Mouse (Mus musculus): Measurements from ENCODE around the gene Rpusd1. TPM values are rescaled to one million over a fixed set of nuclear protein-coding genes. Genes with fewer than 3 reads are reported as not detected.
A peak's percentile ranks its signal among the peaks of the same experiment; 100 is the strongest.

The Rpusd1 gene
- polyA plus RNA-seq, 1 experiment from 2014 or later, result 25.7 TPM

DNA sequence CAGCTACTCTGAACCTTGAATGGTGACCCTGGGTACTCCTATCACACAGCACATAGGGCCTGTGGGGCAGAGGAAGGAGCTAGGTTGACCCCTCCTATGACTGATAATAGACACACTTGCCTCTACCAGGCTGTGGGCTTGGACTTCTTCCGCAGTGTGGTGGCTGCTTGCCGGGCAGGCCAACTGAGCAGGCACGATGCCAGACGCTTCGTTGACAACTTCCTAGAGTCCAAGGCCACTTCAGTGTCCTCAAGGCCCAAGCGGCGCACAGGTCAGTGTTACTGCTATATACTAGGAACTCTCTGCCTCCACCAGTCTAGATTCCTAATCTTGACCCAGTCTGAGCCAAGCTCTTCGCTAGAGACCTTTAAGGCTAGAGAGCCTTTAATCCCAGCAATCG lies 16.4 kb downstream of the Rpusd1 start:
- Histone ChIP-seq H3K36me3 (ENCODE audit: control insufficient read depth, insufficient read depth, low read length) (no peaks in the 10 kb centered on the region), H3K4me2 (ENCODE audit: low read length) (no peak overlapping the region), H3K4me3 (replicated peaks; ENCODE audit: low read depth, low read length) (no peak overlapping the region), H3K27ac (replicated peaks; ENCODE audit: low read depth, low read length) (no peak overlapping the region), H3K9me3 (ENCODE audit: control insufficient read depth, low read length) (no peaks in the 10 kb centered on the region), H3K27me3 (ENCODE audit: control insufficient read depth, insufficient read depth, low read length) (no peaks in the 10 kb centered on the region), H3K4me1 (ENCODE audit: control insufficient read depth, insufficient read depth, low read length) (no peaks in the 10 kb centered on the region), H3K9ac (replicated peaks; ENCODE audit: low read length) (no peak overlapping the region)
- 92% methylated on average over 9 of the region's 9 CpGs for WGBS
- ATAC-seq (ENCODE audit: low FRiP score, low TSS enrichment), result no peak
- no peak for DNase-seq

- Histone ChIP-seq H3K36me3 (ENCODE audit: control insufficient read depth, insufficient read depth, low read length) (no peaks in the 10 kb centered on the region), H3K4me3 (replicated peaks; ENCODE audit: low read depth, low read length) (no peak overlapping the region), H3K27ac (replicated peaks; ENCODE audit: low read depth, low read length) (no peak overlapping the region), H3K27me3 (ENCODE audit: control insufficient read depth, insufficient read depth, low read length) (no peaks in the 10 kb centered on the region), H3K9me3 (ENCODE audit: control insufficient read depth, low read length) (no peaks in the 10 kb centered on the region), H3K4me1 (ENCODE audit: control insufficient read depth, insufficient read depth, low read length) (no peaks in the 10 kb centered on the region), H3K9ac (replicated peaks; ENCODE audit: low read length) (no peak overlapping the region), H3K4me2 (ENCODE audit: low read length) (no peak overlapping the region)
- WGBS, result 78% methylated on average over 10 of the region's 10 CpGs
- no peak for DNase-seq
- ATAC-seq (ENCODE audit: low FRiP score, low TSS enrichment), result no peak
Measured at GRCm38 (mm10) chr17:25744311-25744710, 16.8 kb downstream of the Rpusd1 start.

- H3K4me1 ChIP-seq (ENCODE audit: control insufficient read depth, insufficient read depth, low read length), result no peaks in the 10 kb centered on the region
- no peak overlapping the region for H3K4me2 ChIP-seq (ENCODE audit: low read length)
- no peak overlapping the region for H3K27ac ChIP-seq (replicated peaks; ENCODE audit: low read depth, low read length)
- WGBS, result 91% methylated on average over 4 of the region's 4 CpGs
- no peaks in the 10 kb centered on the region for H3K36me3 ChIP-seq (ENCODE audit: control insufficient read depth, insufficient read depth, low read length)
- no peak overlapping the region for H3K9ac ChIP-seq (replicated peaks; ENCODE audit: low read length)
- DNase-seq (no peak), ATAC-seq (ENCODE audit: low FRiP score, low TSS enrichment) (no peak)
- no peak overlapping the region for H3K4me3 ChIP-seq (replicated peaks; ENCODE audit: low read depth, low read length)
- no peaks in the 10 kb centered on the region for H3K9me3 ChIP-seq (ENCODE audit: control insufficient read depth, low read length)
- no peaks in the 10 kb centered on the region for H3K27me3 ChIP-seq (ENCODE audit: control insufficient read depth, insufficient read depth, low read length)
Measured at GRCm38 (mm10) chr17:25748238-25748637, 20.8 kb downstream of the Rpusd1 start.

DNA sequence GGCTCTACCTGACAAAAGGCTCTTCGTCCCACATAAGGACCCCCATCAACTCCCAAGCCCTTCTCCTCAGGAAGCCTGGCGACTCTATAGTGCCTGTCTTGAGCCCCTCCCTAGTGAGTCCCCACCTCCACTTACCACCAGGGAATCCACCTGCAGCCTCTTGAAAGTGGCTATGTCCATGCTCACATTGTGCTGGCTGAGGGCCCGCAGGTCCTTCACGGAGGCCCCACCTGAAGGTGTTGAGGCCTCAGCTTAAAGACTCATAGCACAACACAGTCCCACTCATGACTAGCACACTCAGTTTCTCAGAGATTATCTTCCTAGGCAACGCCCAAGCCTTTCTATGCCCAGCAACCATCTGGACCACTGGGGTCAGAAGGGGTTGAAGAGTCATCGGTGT lies 21.8 kb downstream of the Rpusd1 start:
- ATAC-seq (ENCODE audit: low FRiP score, low TSS enrichment) (no peak), DNase-seq (no peak)
- no peak overlapping the region for H3K4me2 ChIP-seq (ENCODE audit: low read length)
- no peak overlapping the region for H3K27ac ChIP-seq (replicated peaks; ENCODE audit: low read depth, low read length)
- no peak overlapping the region for H3K4me3 ChIP-seq (replicated peaks; ENCODE audit: low read depth, low read length)
- H3K9ac ChIP-seq (replicated peaks; ENCODE audit: low read length), result no peak overlapping the region
- no peaks in the 10 kb centered on the region for H3K27me3 ChIP-seq (ENCODE audit: control insufficient read depth, insufficient read depth, low read length)
- H3K9me3 ChIP-seq (ENCODE audit: control insufficient read depth, low read length), result no peaks in the 10 kb centered on the region
- 85% methylated on average over 6 of the region's 6 CpGs for WGBS
- H3K4me1 ChIP-seq (ENCODE audit: control insufficient read depth, insufficient read depth, low read length), result no peaks in the 10 kb centered on the region
- H3K36me3 ChIP-seq (ENCODE audit: control insufficient read depth, insufficient read depth, low read length), result no peaks in the 10 kb centered on the region

GRCm38 (mm10) chr17:25751446-25751845 lies 24.0 kb downstream of the Rpusd1 start:
- H3K27ac ChIP-seq (replicated peaks; ENCODE audit: low read depth, low read length), result no peak overlapping the region
- H3K36me3 ChIP-seq (ENCODE audit: control insufficient read depth, insufficient read depth, low read length), result no peaks in the 10 kb centered on the region
- H3K27me3 ChIP-seq (ENCODE audit: control insufficient read depth, insufficient read depth, low read length), result no peaks in the 10 kb centered on the region
- H3K9ac ChIP-seq (replicated peaks; ENCODE audit: low read length), result no peak overlapping the region
- WGBS, result 61% methylated on average over 5 of the region's 5 CpGs
- no peak overlapping the region for H3K4me3 ChIP-seq (replicated peaks; ENCODE audit: low read depth, low read length)
- no peaks in the 10 kb centered on the region for H3K4me1 ChIP-seq (ENCODE audit: control insufficient read depth, insufficient read depth, low read length)
- no peak overlapping the region for H3K4me2 ChIP-seq (ENCODE audit: low read length)
- H3K9me3 ChIP-seq (ENCODE audit: control insufficient read depth, low read length), result no peaks in the 10 kb centered on the region
- ATAC-seq (ENCODE audit: low FRiP score, low TSS enrichment) (no peak), DNase-seq (peak; percentile 51)

- Histone ChIP-seq H3K9me3 (ENCODE audit: control insufficient read depth, low read length) (no peaks in the 10 kb centered on the region), H3K27ac (replicated peaks; ENCODE audit: low read depth, low read length) (no peak within 1 kb of the TSS), H3K9ac (replicated peaks; ENCODE audit: low read length) (no peak within 1 kb of the TSS), H3K4me3 (replicated peaks; ENCODE audit: low read depth, low read length) (no peak within 1 kb of the TSS), H3K4me2 (ENCODE audit: low read length) (no peak within 1 kb of the TSS), H3K4me1 (ENCODE audit: control insufficient read depth, insufficient read depth, low read length) (no peaks in the 10 kb centered on the region), H3K27me3 (ENCODE audit: control insufficient read depth, insufficient read depth, low read length) (no peaks in the 10 kb centered on the region), H3K36me3 (ENCODE audit: control insufficient read depth, insufficient read depth, low read length) (no peaks in the 10 kb centered on the region)
- 87% methylated on average over 9 of the region's 9 CpGs for WGBS
- no peak for DNase-seq
- ATAC-seq (ENCODE audit: low FRiP score, low TSS enrichment), result no peak
Measured at GRCm38 (mm10) chr17:25754241-25754640, 26.8 kb downstream of the Rpusd1 start, which contains the start of gene Msln. Gene Msln (minus strand): TSS chr17:25754378.

- no peaks in the 10 kb centered on the region for H3K36me3 ChIP-seq (ENCODE audit: control insufficient read depth, insufficient read depth, low read length)
- no peak overlapping the region for H3K4me2 ChIP-seq (ENCODE audit: low read length)
- ATAC-seq (ENCODE audit: low FRiP score, low TSS enrichment), result no peak
- H3K9me3 ChIP-seq (ENCODE audit: control insufficient read depth, low read length), result no peaks in the 10 kb centered on the region
- 78% methylated on average over 4 of the region's 4 CpGs for WGBS
- no peaks in the 10 kb centered on the region for H3K27me3 ChIP-seq (ENCODE audit: control insufficient read depth, insufficient read depth, low read length)
- H3K4me3 ChIP-seq (replicated peaks; ENCODE audit: low read depth, low read length), result no peak overlapping the region
- H3K9ac ChIP-seq (replicated peaks; ENCODE audit: low read length), result no peak overlapping the region
- DNase-seq, result no peak
- H3K27ac ChIP-seq (replicated peaks; ENCODE audit: low read depth, low read length), result no peak overlapping the region
- H3K4me1 ChIP-seq (ENCODE audit: control insufficient read depth, insufficient read depth, low read length), result no peaks in the 10 kb centered on the region
Measured at GRCm38 (mm10) chr17:25755086-25755485, 27.6 kb downstream of the Rpusd1 start.

- Histone ChIP-seq H3K4me2 (ENCODE audit: low read length) (no peak overlapping the region), H3K36me3 (ENCODE audit: control insufficient read depth, insufficient read depth, low read length) (no peaks in the 10 kb centered on the region), H3K4me1 (ENCODE audit: control insufficient read depth, insufficient read depth, low read length) (no peaks in the 10 kb centered on the region), H3K4me3 (replicated peaks; ENCODE audit: low read depth, low read length) (no peak overlapping the region), H3K9me3 (ENCODE audit: control insufficient read depth, low read length) (no peaks in the 10 kb centered on the region), H3K27ac (replicated peaks; ENCODE audit: low read depth, low read length) (no peak overlapping the region), H3K27me3 (ENCODE audit: control insufficient read depth, insufficient read depth, low read length) (no peaks in the 10 kb centered on the region), H3K9ac (replicated peaks; ENCODE audit: low read length) (no peak overlapping the region)
- no peak for ATAC-seq (ENCODE audit: low FRiP score, low TSS enrichment)
- DNase-seq, result no peak
- WGBS, result 70% methylated on average over 4 of the region's 4 CpGs
Measured at GRCm38 (mm10) chr17:25755627-25756377, 28.3 kb downstream of the Rpusd1 start.

All from midbrain, embryonic 14.5 days (tissue).